Mouse (Mus musculus): ENCODE results near the gene Alg2. TPM values are rescaled to one million over a fixed set of nuclear protein-coding genes. Genes with fewer than 3 reads are reported as not detected.

The Alg2 gene
- polyA plus RNA-seq, 1 experiment = 14.3 TPM

DNA sequence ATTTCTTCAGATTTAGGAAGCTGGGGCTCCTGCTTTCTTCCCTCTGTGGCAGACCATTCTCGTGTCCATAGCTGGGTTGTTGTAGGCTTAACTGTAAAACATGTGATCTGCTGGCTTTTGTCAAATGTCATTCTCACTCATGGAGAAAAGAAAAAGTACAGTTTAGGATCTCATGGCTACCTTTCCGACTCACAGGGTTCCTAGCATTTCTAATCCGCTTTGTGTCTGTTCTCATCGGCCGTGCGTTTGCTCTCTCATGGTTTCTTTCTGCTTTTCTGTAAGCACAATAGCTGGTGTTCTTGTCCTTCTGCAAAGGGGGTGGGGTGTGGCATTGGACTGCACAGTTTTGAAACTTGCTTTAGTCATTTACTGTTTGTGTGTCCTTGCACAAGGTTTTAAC is 28.9 kb upstream of the Alg2 start:
- H3K79me2 ChIP-seq (ENCODE audit: control insufficient read depth, insufficient read depth) = no peaks in the 10 kb centered on the region
- TF ChIP-seq MAX (IDR thresholded peaks at IDR 0.05) = no peak
- no peak for TF ChIP-seq MYOD1 (IDR thresholded peaks at IDR 0.05; ENCODE audit: control insufficient read depth, insufficient read length, low read depth)
- no peak for TF ChIP-seq FOSL1 (IDR thresholded peaks at IDR 0.05; ENCODE audit: insufficient read depth, low read length, poor library complexity, severe bottlenecking)
- no peak for TF ChIP-seq USF1 (IDR thresholded peaks at IDR 0.05; ENCODE audit: low read depth)
- no peak for TF ChIP-seq MYOG (IDR thresholded peaks at IDR 0.05; ENCODE audit: control insufficient read depth, extremely low read depth, insufficient read length)
- no peak for TF ChIP-seq CEBPB (IDR thresholded peaks at IDR 0.05; ENCODE audit: low read depth)
- no peak for TF ChIP-seq CTCF (IDR thresholded peaks at IDR 0.05; ENCODE audit: control insufficient read depth, insufficient read depth, insufficient read length)
- no peaks in the 10 kb centered on the region for H3K36me3 ChIP-seq (ENCODE audit: control insufficient read depth, insufficient read depth)

DNA sequence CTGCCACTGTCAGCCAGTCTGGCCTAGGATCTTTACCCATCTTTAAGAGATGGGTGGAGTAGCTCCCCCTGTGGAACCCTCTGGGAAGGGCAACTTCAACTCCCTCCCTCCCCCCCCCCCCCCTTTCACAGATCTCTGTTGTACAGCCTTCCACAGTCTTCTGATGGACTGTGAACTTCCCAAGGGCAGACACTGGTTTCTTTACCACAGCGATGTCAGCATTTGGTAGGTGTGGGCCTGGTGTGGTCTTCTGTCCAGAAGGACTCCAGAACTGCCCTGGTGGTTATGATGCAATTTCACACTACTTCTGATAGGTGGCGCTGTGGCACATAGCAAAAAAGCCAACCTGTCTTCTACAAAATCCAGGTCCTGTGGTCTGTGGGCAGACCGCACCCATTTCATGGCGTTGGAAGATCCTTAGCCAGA is 28.4 kb upstream of the Alg2 start:
- Histone ChIP-seq H3ac (ENCODE audit: control insufficient read depth, insufficient read length, low read depth) (no peak overlapping the region), H3K4me3 (ENCODE audit: insufficient read depth, poor library complexity, severe bottlenecking) (no peak overlapping the region), H3K27me3 (ENCODE audit: control insufficient read depth, insufficient read depth, insufficient read length) (peaks cover 12% of the 10 kb centered on the region), H3K79me2 (ENCODE audit: control insufficient read depth, insufficient read depth) (no peaks in the 10 kb centered on the region), H3K36me3 (ENCODE audit: control insufficient read depth, insufficient read depth) (no peaks in the 10 kb centered on the region), H3K79me3 (ENCODE audit: low read depth) (no peaks in the 10 kb centered on the region)
- TF ChIP-seq MYOD1 (IDR thresholded peaks at IDR 0.05; ENCODE audit: control insufficient read depth, insufficient read length, low read depth) = no peak
- no peak for TF ChIP-seq USF1 (IDR thresholded peaks at IDR 0.05; ENCODE audit: low read depth)
- TF ChIP-seq MYOG (IDR thresholded peaks at IDR 0.05; ENCODE audit: control insufficient read depth, extremely low read depth, insufficient read length) = no peak
- TF ChIP-seq MAX (IDR thresholded peaks at IDR 0.05) = no peak
- no peak for TF ChIP-seq FOSL1 (IDR thresholded peaks at IDR 0.05; ENCODE audit: insufficient read depth, low read length, poor library complexity, severe bottlenecking)
- TF ChIP-seq CTCF (IDR thresholded peaks at IDR 0.05; ENCODE audit: control insufficient read depth, insufficient read depth, insufficient read length) = peak; percentile 46
- peak; percentile 76 for TF ChIP-seq CEBPB (IDR thresholded peaks at IDR 0.05; ENCODE audit: low read depth)

More for the DNA sequence above, 28.9 kb upstream of the Alg2 start:
- Histone ChIP-seq H3K27me3 (ENCODE audit: control insufficient read depth, insufficient read depth, insufficient read length) (peaks cover 12% of the 10 kb centered on the region), H3K79me3 (ENCODE audit: low read depth) (no peaks in the 10 kb centered on the region), H3K4me3 (ENCODE audit: insufficient read depth, poor library complexity, severe bottlenecking) (no peak overlapping the region), H3ac (ENCODE audit: control insufficient read depth, insufficient read length, low read depth) (no peak overlapping the region)

DNA sequence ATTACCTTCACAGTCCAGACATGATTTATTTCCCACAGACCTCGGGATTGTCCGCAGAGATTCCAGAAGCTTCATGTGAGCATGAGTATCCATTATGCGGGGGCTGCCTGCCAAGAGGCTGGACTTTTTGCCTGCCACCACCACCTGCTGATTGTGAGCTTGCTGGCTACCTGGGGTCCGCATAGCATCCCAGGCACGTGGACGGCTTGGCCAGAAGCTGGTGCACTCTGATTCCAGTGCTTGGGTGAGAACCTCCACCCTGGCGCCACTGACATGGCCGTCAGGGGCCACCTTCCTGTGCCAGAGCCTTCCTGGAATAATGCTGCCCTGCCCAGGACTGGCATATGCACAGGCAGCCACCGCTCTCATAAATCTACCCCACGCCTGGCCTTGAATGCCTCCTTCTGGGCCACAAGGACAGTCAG is 25.0 kb upstream of the Alg2 start:
- Histone ChIP-seq H3K79me2 (ENCODE audit: control insufficient read depth, insufficient read depth) (no peaks in the 10 kb centered on the region), H3K4me3 (ENCODE audit: insufficient read depth, poor library complexity, severe bottlenecking) (no peak overlapping the region), H3ac (ENCODE audit: control insufficient read depth, insufficient read length, low read depth) (no peak overlapping the region), H3K79me3 (ENCODE audit: low read depth) (no peaks in the 10 kb centered on the region), H3K36me3 (ENCODE audit: control insufficient read depth, insufficient read depth) (no peaks in the 10 kb centered on the region), H3K27me3 (ENCODE audit: control insufficient read depth, insufficient read depth, insufficient read length) (peaks cover 12% of the 10 kb centered on the region)
- TF ChIP-seq CTCF (IDR thresholded peaks at IDR 0.05; ENCODE audit: control insufficient read depth, insufficient read depth, insufficient read length) (no peak), CEBPB (IDR thresholded peaks at IDR 0.05; ENCODE audit: low read depth) (no peak)

DNA sequence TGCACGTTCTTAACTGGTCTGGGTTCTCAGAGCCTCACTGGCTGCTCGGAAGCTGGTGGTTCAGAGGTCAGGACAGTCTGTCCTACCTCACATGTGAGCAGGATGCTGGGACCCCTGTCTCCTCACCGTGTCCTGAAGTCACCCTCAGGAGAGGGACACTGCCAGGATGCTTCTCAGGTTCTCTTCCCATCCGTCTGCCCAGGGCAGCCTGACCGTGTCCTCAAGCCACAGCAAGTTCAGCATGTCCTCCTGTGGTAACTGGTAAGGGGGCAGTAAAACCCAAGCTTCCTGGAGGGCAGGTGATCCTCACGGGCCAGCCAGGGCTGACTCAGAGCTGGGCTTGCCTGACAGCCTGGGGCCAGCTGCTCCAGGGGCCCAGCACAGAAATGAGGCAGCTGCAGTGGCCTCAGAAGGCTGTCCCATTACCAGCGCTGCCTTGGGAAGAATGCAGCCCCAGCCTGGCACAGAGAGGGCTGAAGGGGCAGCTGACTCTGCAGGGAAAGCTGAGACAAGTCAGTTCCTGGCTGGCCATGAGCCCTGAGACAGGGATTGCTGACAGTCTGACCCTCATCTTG is 23.8 kb upstream of the Alg2 start:
- peaks cover 12% of the 10 kb centered on the region for H3K27me3 ChIP-seq (ENCODE audit: control insufficient read depth, insufficient read depth, insufficient read length)
- H3ac ChIP-seq (ENCODE audit: control insufficient read depth, insufficient read length, low read depth) = no peak overlapping the region
- H3K36me3 ChIP-seq (ENCODE audit: control insufficient read depth, insufficient read depth) = no peaks in the 10 kb centered on the region
- no peak for TF ChIP-seq USF1 (IDR thresholded peaks at IDR 0.05; ENCODE audit: low read depth)
- TF ChIP-seq CEBPB (IDR thresholded peaks at IDR 0.05; ENCODE audit: low read depth) = no peak
- no peak for TF ChIP-seq FOSL1 (IDR thresholded peaks at IDR 0.05; ENCODE audit: insufficient read depth, low read length, poor library complexity, severe bottlenecking)
- TF ChIP-seq MYOD1 (IDR thresholded peaks at IDR 0.05; ENCODE audit: control insufficient read depth, insufficient read length, low read depth) = no peak
- TF ChIP-seq MYOG (IDR thresholded peaks at IDR 0.05; ENCODE audit: control insufficient read depth, extremely low read depth, insufficient read length) = no peak
- no peak for TF ChIP-seq CTCF (IDR thresholded peaks at IDR 0.05; ENCODE audit: control insufficient read depth, insufficient read depth, insufficient read length)
- TF ChIP-seq MAX (IDR thresholded peaks at IDR 0.05) = no peak
- H3K79me2 ChIP-seq (ENCODE audit: control insufficient read depth, insufficient read depth) = no peaks in the 10 kb centered on the region
- no peaks in the 10 kb centered on the region for H3K79me3 ChIP-seq (ENCODE audit: low read depth)
- H3K4me3 ChIP-seq (ENCODE audit: insufficient read depth, poor library complexity, severe bottlenecking) = no peak overlapping the region

DNA sequence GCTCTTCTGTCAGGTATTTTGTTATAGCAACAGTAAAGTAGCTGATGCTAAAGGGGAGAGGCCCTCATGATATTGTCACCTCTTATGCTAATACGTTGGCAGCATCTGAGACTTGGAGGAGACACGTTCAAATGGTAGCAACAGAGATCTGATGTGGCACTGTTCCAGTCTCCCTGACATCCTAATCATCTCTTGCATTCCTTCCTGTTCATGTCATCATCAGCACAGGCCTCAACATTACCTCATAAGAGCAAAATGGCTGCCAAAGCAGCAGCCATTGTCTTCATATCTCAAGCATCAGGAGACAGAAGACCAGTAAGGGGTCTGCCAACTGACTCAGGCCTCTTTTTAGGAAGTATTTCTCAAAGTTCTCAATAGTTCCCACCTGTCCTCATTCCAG is 20.6 kb upstream of the Alg2 start:
- TF ChIP-seq USF1 (IDR thresholded peaks at IDR 0.05; ENCODE audit: low read depth) = no peak
- TF ChIP-seq MYOD1 (IDR thresholded peaks at IDR 0.05; ENCODE audit: control insufficient read depth, insufficient read length, low read depth) = no peak
- TF ChIP-seq CEBPB (IDR thresholded peaks at IDR 0.05; ENCODE audit: low read depth) = no peak
- no peak for TF ChIP-seq MAX (IDR thresholded peaks at IDR 0.05)
- no peak for TF ChIP-seq MYOG (IDR thresholded peaks at IDR 0.05; ENCODE audit: control insufficient read depth, extremely low read depth, insufficient read length)
- no peak for TF ChIP-seq FOSL1 (IDR thresholded peaks at IDR 0.05; ENCODE audit: insufficient read depth, low read length, poor library complexity, severe bottlenecking)
- no peak for TF ChIP-seq CTCF (IDR thresholded peaks at IDR 0.05; ENCODE audit: control insufficient read depth, insufficient read depth, insufficient read length)
- H3ac ChIP-seq (ENCODE audit: control insufficient read depth, insufficient read length, low read depth) = no peak overlapping the region
- no peaks in the 10 kb centered on the region for H3K36me3 ChIP-seq (ENCODE audit: control insufficient read depth, insufficient read depth)
- H3K79me2 ChIP-seq (ENCODE audit: control insufficient read depth, insufficient read depth) = no peaks in the 10 kb centered on the region
- no peak overlapping the region for H3K4me3 ChIP-seq (ENCODE audit: insufficient read depth, poor library complexity, severe bottlenecking)
- H3K27me3 ChIP-seq (ENCODE audit: control insufficient read depth, insufficient read depth, insufficient read length) = peaks cover 6% of the 10 kb centered on the region
- H3K79me3 ChIP-seq (ENCODE audit: low read depth) = no peaks in the 10 kb centered on the region

DNA sequence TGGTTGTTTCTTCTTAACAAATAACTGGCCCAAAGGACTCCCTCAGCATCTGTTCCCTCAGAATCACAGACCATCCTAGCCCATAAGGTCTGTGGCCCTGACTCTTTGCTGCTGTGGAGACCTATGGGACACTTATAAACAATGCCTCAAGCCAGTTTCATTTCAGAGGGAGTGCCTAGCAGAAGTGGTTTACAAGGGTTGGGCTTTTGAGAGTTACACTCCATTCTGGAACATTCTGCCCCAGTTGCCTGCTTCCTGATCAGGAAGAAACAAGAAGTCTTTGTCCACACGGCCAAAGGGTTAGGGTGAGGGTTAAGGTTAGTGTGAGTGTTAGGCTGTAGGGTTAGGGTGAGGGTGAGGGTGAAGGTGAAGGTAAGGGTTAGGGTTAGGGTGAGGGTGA is 20.0 kb upstream of the Alg2 start:
- TF ChIP-seq CTCF (IDR thresholded peaks at IDR 0.05; ENCODE audit: control insufficient read depth, insufficient read depth, insufficient read length) = no peak
- TF ChIP-seq USF1 (IDR thresholded peaks at IDR 0.05; ENCODE audit: low read depth) = no peak
- TF ChIP-seq CEBPB (IDR thresholded peaks at IDR 0.05; ENCODE audit: low read depth) = no peak
- no peak for TF ChIP-seq MYOG (IDR thresholded peaks at IDR 0.05; ENCODE audit: control insufficient read depth, extremely low read depth, insufficient read length)
- no peak for TF ChIP-seq MAX (IDR thresholded peaks at IDR 0.05)
- TF ChIP-seq MYOD1 (IDR thresholded peaks at IDR 0.05; ENCODE audit: control insufficient read depth, insufficient read length, low read depth) = no peak
- TF ChIP-seq FOSL1 (IDR thresholded peaks at IDR 0.05; ENCODE audit: insufficient read depth, low read length, poor library complexity, severe bottlenecking) = no peak
- H3ac ChIP-seq (ENCODE audit: control insufficient read depth, insufficient read length, low read depth) = no peak overlapping the region
- H3K79me3 ChIP-seq (ENCODE audit: low read depth) = no peaks in the 10 kb centered on the region
- no peaks in the 10 kb centered on the region for H3K79me2 ChIP-seq (ENCODE audit: control insufficient read depth, insufficient read depth)
- H3K27me3 ChIP-seq (ENCODE audit: control insufficient read depth, insufficient read depth, insufficient read length) = peaks cover 4% of the 10 kb centered on the region
- no peaks in the 10 kb centered on the region for H3K36me3 ChIP-seq (ENCODE audit: control insufficient read depth, insufficient read depth)
- no peak overlapping the region for H3K4me3 ChIP-seq (ENCODE audit: insufficient read depth, poor library complexity, severe bottlenecking)

Measured in C2C12 (cell line).